Mouse (Mus musculus) olfactory bulb, adult 2 months (tissue): ENCODE measurements around the gene Gm20741. TPM values are rescaled to one million over a fixed set of nuclear protein-coding genes. Genes with fewer than 3 reads are reported as not detected.

ENCODE experiments used
- H3K27ac ChIP-seq: fragments of 200-500 bp; 2 replicates; pipeline ENCODE4 v1.5.1; 2012; ENCODE audit warnings: low read depth, low read length; ENCODE audit not compliant: insufficient read depth
- H3K4me1 ChIP-seq: fragments of 200-500 bp; 2 replicates; pipeline ENCODE4 v1.6.1; 2012; ENCODE audit warnings: low read length; ENCODE audit not compliant: control insufficient read depth, insufficient read depth
- H3K4me3 ChIP-seq: fragments of 200-500 bp; 2 replicates; pipeline ENCODE4 v1.5.1; 2012; ENCODE audit warnings: mild to moderate bottlenecking, low read depth, low read length, moderate library complexity; ENCODE audit not compliant: insufficient read depth
- CTCF ChIP-seq: fragments of 200-500 bp; IDR thresholded peaks from 2 replicates; pipeline ENCODE4 v1.5.1; 2012; ENCODE audit warnings: low read depth, mild to moderate bottlenecking, low read length, moderate library complexity; ENCODE audit not compliant: insufficient read depth
- POLR2A ChIP-seq: fragments of 200-500 bp; IDR thresholded peaks from 2 replicates; pipeline ENCODE4 v1.6.1; 2012; ENCODE audit warnings: mild to moderate bottlenecking, low read depth, low read length, moderate library complexity; ENCODE audit not compliant: insufficient read depth
- WGBS: fragments of 180-500 bp; shearing (Covaris S2); methylation state at CpG from one replicate; pipeline ENCODE4 v1.1.7; 2018; 5-methylcytosine and 5-hydroxymethylcytosine counted together
- polyA plus RNA-seq: library from polyadenylated mRNA; stranded (reverse); fragments of >200 nt; gene quantifications from 2 replicates; pipeline ENCODE4 v1.2.4, GENCODE M21; 2012; ENCODE audit warnings: low replicate concordance; ENCODE audit not compliant: missing spikeins, insufficient read depth, insufficient read length

The Gm20741 gene
- polyA plus RNA-seq = not detected in 2 replicates

DNA sequence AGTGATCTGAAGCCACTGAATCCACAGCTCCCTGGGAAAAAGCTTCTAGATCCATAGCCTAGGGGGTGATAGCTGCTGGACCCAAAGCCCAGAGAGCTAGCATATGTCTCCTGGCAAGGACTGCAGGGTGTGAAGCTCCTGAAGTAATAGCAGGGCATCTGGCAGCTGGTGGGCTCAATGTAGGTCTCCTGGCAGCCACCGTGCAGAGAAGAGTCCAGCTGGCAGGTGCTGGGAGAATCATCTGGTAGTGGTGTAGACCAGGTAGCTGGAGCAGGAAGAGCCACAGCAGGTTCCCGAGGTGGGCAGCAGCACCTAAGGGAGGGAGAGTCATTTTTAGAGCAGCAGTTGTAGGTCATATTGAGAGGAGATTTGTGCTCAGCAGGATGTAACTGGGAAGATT lies at the start of gene Gm20741:
Gene Gm20741, minus strand, starts transcription at position 394 of the 400 bp plus-strand sequence.
- Histone ChIP-seq H3K4me1 (no peaks in the 10 kb centered on the region), H3K27ac (no peak within 1 kb of the TSS), H3K4me3 (no peak within 1 kb of the TSS)
- WGBS = 78% methylated on average over 2 of the region's 2 CpGs
- TF ChIP-seq CTCF (no peak), POLR2A (no peak)

DNA sequence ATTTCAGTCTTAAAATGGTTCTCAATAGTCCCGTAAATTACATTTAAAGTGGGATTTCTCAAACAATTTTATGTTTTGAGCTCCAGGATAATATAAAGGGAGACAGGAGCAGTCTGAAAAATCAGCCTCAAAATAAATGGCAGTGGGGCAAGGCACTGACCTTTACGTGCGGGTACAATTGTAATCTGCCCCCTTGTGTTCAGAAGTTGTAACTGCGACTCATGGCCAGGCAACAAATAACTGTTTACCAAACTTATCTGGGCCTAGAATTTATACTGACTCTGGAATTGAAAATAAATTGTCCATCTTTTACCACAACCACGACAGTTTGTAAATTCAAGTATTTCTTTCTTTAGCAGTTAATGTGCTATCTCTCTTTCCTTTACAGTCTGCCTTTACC lies 39.4 kb upstream of the Gm20741 start:
- H3K4me1 ChIP-seq = no peaks in the 10 kb centered on the region
- H3K4me3 ChIP-seq = no peak overlapping the region
- TF ChIP-seq POLR2A (no peak), CTCF (no peak)
- 31% methylated on average over 5 of the region's 5 CpGs for WGBS
- no peak overlapping the region for H3K27ac ChIP-seq

DNA sequence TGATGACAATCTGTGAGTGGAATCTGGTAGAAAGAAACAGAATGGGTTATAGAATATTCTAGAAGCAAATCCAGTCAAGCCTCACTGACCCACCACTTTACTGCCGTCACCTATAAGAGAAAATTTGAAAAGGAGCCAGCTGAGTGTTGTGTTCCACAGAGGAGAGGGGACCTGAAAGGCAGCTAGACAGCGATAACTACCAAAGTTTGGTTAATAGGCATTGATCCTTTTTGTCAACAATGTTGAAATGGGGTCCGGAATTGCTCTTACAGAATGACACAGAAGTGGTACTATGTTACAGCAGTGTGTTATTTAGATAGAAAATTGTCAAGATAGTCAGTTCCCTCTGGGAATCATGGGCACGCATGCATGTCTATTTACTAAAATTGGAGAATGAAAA lies 36.5 kb upstream of the Gm20741 start:
- Histone ChIP-seq H3K27ac (no peak overlapping the region), H3K4me3 (no peak overlapping the region), H3K4me1 (no peaks in the 10 kb centered on the region)
- 87% methylated on average over 4 of the region's 4 CpGs for WGBS
- no peak for TF ChIP-seq CTCF
- TF ChIP-seq POLR2A = no peak

DNA sequence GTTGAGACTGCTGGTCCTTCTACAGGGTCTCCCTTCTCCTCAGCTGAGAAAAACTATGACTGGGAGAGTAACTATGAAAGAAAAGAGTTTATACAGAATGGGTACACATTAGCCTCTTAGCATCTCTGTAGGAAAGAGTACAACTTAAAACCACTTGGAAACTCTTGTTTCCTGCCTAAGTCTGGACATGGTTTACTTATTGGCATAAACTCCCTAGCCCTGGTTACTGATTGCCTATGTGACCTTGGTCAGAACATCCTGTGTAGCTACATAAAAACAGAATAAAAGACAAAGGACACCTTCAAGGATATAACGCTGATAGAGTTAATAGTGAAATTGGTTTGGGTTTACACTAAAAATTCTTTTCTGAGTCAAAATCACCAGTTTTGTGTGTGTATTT lies 35.3 kb upstream of the Gm20741 start:
- no peaks in the 10 kb centered on the region for H3K4me1 ChIP-seq
- no peak overlapping the region for H3K4me3 ChIP-seq
- no peak for TF ChIP-seq POLR2A
- no peak for TF ChIP-seq CTCF
- H3K27ac ChIP-seq = no peak overlapping the region
- 100% methylated on average over 1 of the region's 1 CpGs for WGBS

DNA sequence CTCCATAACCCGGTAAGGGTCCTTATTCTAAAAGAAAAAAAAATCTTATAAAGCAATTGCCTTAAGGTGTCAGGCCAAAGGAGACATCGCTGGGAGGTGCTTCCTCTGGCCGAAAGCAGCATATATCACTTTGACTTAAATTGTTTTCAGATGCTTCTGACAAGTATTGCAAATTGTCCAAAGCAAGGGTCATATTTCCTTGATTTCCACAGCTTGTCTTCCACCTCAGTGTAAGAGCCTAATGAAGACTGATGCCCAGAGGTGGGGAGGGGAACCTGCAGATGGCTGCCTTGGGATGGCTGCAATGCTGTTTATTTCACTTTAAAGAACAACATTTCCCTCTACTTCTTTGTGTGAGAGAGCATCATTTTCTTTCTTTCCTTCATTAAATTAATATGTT lies 15.0 kb upstream of the Gm20741 start:
- H3K27ac ChIP-seq = no peak overlapping the region
- 75% methylated on average over 3 of the region's 3 CpGs for WGBS
- H3K4me1 ChIP-seq = no peaks in the 10 kb centered on the region
- TF ChIP-seq POLR2A (no peak), CTCF (no peak)
- no peak overlapping the region for H3K4me3 ChIP-seq

DNA sequence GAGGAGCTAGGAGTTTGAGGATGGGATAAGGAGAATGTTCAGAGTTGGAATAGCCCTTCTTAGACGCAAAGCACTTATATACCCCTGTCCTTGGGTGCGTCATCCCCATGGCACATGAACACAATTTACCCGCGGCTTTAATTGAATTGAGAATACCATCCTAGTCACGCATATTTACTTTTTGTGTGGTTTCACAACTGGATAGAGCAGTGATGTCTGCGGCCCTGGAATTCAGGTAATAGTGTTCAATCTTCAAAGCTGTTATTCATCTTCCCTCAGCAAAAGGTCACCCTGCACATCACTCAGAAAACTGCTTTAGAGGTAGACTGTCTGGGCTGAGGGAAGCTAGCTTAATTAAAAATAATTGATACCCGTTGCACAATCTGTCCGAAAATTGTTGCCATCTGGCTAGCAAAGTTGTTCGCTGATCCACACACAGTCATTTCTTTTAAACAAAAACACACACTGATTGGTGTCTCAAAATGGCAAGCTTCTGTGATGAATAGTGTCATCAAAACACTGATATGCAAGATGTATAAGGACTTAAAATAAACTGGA lies 14.2 kb upstream of the Gm20741 start, which contains the start of gene Krtap14:
Gene Krtap14, minus strand, starts transcription at position 51 of the 558 bp plus-strand sequence.
- WGBS = 76% methylated on average over 9 of the region's 9 CpGs
- TF ChIP-seq CTCF (no peak), POLR2A (no peak)
- no peaks in the 10 kb centered on the region for H3K4me1 ChIP-seq
- no peak within 1 kb of the TSS for H3K27ac ChIP-seq
- no peak within 1 kb of the TSS for H3K4me3 ChIP-seq

DNA sequence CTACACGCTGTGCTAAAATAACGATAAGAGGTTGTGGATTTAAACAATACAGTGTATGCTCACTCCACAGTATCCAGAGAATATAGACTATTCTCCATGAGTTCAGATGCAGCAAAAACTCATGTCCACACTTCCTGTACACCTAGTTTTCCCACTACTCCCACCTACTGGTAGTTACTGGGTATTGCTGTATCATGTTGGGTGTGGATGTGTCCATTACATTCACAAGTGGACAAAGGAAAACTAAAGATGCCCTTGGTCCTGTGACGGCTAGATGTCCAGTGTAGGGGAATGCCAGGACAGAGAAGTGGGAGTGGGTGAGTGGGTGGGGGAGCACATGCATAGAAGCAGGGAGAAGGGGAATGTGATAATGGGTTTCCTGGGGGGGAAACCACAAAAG lies 11.7 kb upstream of the Gm20741 start:
- Histone ChIP-seq H3K4me3 (no peak overlapping the region), H3K4me1 (no peaks in the 10 kb centered on the region), H3K27ac (no peak overlapping the region)
- TF ChIP-seq POLR2A (no peak), CTCF (no peak)
- WGBS = 80% methylated on average over 3 of the region's 3 CpGs

DNA sequence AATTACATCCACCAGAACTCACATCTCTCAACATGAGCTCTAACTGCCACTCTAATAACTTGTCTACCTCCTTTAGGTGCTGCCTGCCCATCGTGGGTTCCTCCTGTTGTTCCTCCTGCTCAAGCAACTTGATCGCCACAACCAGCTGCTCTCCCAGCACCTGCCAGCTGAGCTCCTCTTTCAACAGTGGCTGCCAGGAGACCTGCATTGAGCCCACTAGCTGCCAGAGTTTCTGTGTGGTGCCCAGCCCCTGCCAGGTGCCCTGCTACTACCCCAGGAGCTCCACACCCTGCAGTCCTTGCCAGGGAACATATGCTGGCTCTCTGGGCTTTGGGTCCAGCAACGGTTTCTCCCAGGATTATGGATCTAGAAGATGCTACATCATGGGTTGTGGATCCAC lies 8.0 kb upstream of the Gm20741 start, which contains the start of gene Krtap15:
Gene Krtap15, plus strand, starts transcription at position 150 of the 400 bp plus-strand sequence.
- Histone ChIP-seq H3K27ac (no peak within 1 kb of the TSS), H3K4me3 (no peak within 1 kb of the TSS), H3K4me1 (no peaks in the 10 kb centered on the region)
- no peak for TF ChIP-seq CTCF
- no peak for TF ChIP-seq POLR2A
- WGBS = 79% methylated on average over 3 of the region's 3 CpGs

DNA sequence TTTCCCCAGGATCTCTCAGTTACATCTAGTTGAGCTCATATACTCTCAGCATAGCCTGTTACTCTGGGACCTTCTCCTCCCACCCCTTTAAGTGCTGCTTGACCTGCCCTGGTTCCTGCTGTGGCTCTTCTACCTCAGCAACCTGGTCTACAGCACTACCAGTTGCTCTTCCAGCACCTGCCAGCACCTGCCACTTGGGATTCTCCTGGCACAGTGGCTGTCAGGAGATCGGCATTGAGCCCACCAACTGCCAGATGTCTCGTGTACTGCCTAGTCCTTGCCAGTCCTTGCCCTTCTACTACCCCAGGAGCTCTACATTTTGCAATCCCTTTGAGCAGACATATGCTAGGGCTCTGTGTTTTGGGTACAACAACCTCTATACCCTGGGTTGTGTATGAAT lies 25.2 kb downstream of the Gm20741 start:
- TF ChIP-seq POLR2A (no peak), CTCF (no peak)
- WGBS = 89% methylated on average over 2 of the region's 2 CpGs
- Histone ChIP-seq H3K4me3 (no peak overlapping the region), H3K27ac (no peak overlapping the region), H3K4me1 (no peaks in the 10 kb centered on the region)
